Mouse (Mus musculus) hindbrain, embryonic 10.5 days (tissue): ENCODE data around the gene Defb48. TPM values are rescaled to one million over a fixed set of nuclear protein-coding genes. Genes with fewer than 3 reads are reported as not detected.

Source experiments
- DNase-seq: peaks from one replicate; pipeline ENCODE4 v3.0.0-alpha.2; 2017; ENCODE audit warnings: low spot score
- H3K27ac ChIP-seq: fragments of 300-500 bp; sonication (generic); 2 replicates; pipeline ENCODE4 v1.5.1; 2016; ENCODE audit warnings: mild to moderate bottlenecking, moderate library complexity
- H3K27me3 ChIP-seq: fragments of 300-500 bp; sonication (generic); 2 replicates; pipeline ENCODE4 v1.6.1; 2016; ENCODE audit warnings: mild to moderate bottlenecking; ENCODE audit not compliant: poor library complexity, insufficient read depth, severe bottlenecking
- H3K36me3 ChIP-seq: fragments of 300-500 bp; sonication (generic); 2 replicates; pipeline ENCODE4 v1.6.1; 2016; ENCODE audit warnings: mild to moderate bottlenecking, moderate library complexity
- H3K4me1 ChIP-seq: fragments of 300-500 bp; sonication (generic); replicated peaks from 2 replicates; pipeline ENCODE4 v1.6.1; 2016; ENCODE audit warnings: mild to moderate bottlenecking
- H3K4me3 ChIP-seq: fragments of 300-500 bp; sonication (generic); 2 replicates; pipeline ENCODE4 v1.5.1; 2016; ENCODE audit warnings: mild to moderate bottlenecking, moderate library complexity
- H3K9me3 ChIP-seq: fragments of 300-500 bp; sonication (generic); 2 replicates; pipeline ENCODE4 v1.6.1; 2016; ENCODE audit warnings: mild to moderate bottlenecking, moderate library complexity
- WGBS: fragments of 180-500 bp; shearing (Covaris S2); methylation state at CpG from one replicate; pipeline ENCODE4 v1.1.7; 2016; 5-methylcytosine and 5-hydroxymethylcytosine counted together
- polyA plus RNA-seq: library from polyadenylated mRNA; unstranded; fragments of >200 nt; fragmentation: Nextera tagmentation; extraction: Ambion mirVana; gene quantifications from 2 replicates; pipeline ENCODE4 v1.2.1, GENCODE M21; 2016

The Defb48 gene
- polyA plus RNA-seq, 1 experiment from 2014 or later, result not detected

DNA sequence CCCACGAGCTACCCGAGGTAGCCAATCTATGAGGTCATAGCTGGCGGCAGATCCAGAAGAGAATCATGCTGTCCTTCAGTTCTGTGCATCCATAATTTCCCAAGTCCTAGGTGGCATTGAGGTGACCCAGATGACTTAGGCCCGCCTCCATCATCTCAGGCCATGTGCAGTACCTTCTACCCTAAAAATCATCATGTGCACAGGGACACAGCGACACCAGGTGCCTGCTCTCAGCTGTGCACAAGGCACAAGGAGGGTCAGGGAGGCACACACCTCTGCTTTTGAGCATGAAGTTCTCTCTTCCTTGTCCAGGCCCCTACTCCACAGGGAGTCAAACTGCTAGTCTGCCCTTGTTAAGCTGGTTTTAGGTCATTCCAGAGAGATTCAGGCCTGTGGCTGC is 19.0 kb downstream of the Defb48 start:
- DNase-seq, result no peak
- WGBS, result 87% methylated on average over 5 of the region's 5 CpGs
- H3K9me3 ChIP-seq, result no peaks in the 10 kb centered on the region
- no peaks in the 10 kb centered on the region for H3K27me3 ChIP-seq
- peak overlapping the region; percentile 46; the same call in 1 of the 2 replicates for H3K27ac ChIP-seq
- peaks cover 11% of the 10 kb centered on the region for H3K4me1 ChIP-seq
- H3K4me3 ChIP-seq, result peak overlapping the region; percentile 44; the same call in 1 of the 2 replicates
- H3K36me3 ChIP-seq, result 0 out of 2 replicates have a peak, but pooled peaks cover 6% of the 10 kb centered on the region

DNA sequence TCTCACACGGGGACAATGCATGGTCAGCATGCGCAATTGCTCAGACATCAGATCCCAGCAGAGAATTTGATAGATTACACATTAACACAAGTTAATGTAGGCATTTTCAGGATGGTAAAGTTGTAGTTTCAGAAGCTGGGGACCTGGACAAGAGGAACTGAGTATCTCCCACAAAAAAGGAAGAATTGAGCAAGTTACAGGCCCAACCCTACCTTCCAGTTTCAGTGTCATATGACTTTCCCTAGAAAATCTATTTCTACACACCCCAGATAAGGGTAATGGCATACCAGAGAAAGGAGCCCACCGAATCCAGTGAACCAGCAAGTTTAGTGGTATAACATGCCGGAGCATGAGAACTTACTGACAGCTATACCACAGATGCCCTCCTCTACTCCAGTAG is 20.7 kb downstream of the Defb48 start:
- Histone ChIP-seq H3K27me3 (no peaks in the 10 kb centered on the region), H3K4me1 (peaks cover 11% of the 10 kb centered on the region), H3K9me3 (no peaks in the 10 kb centered on the region), H3K36me3 (peaks cover 20% of the 10 kb centered on the region), H3K27ac (no peak overlapping the region), H3K4me3 (no peak overlapping the region)
- no peak for DNase-seq
- WGBS, result 83% methylated on average over 4 of the region's 4 CpGs

- no peaks in the 10 kb centered on the region for H3K27me3 ChIP-seq
- peaks cover 88% of the 10 kb centered on the region for H3K36me3 ChIP-seq
- no peaks in the 10 kb centered on the region for H3K9me3 ChIP-seq
- DNase-seq, result no peak
- 91% methylated on average over 9 of the region's 9 CpGs for WGBS
- no peaks in the 10 kb centered on the region for H3K4me1 ChIP-seq
- no peak overlapping the region for H3K27ac ChIP-seq
- no peak overlapping the region for H3K4me3 ChIP-seq
Observed at GRCm38 (mm10) chr14:62956091-62956490, 28.2 kb downstream of the Defb48 start.

- Histone ChIP-seq H3K36me3 (peaks cover 39% of the 10 kb centered on the region), H3K4me3 (no peak overlapping the region), H3K27me3 (no peaks in the 10 kb centered on the region), H3K4me1 (peaks cover 16% of the 10 kb centered on the region), H3K27ac (no peak overlapping the region), H3K9me3 (no peaks in the 10 kb centered on the region)
- DNase-seq, result no peak
- WGBS, result 89% methylated on average over 3 of the region's 3 CpGs
Observed at GRCm38 (mm10) chr14:62946794-62947193, 37.5 kb downstream of the Defb48 start.

DNA sequence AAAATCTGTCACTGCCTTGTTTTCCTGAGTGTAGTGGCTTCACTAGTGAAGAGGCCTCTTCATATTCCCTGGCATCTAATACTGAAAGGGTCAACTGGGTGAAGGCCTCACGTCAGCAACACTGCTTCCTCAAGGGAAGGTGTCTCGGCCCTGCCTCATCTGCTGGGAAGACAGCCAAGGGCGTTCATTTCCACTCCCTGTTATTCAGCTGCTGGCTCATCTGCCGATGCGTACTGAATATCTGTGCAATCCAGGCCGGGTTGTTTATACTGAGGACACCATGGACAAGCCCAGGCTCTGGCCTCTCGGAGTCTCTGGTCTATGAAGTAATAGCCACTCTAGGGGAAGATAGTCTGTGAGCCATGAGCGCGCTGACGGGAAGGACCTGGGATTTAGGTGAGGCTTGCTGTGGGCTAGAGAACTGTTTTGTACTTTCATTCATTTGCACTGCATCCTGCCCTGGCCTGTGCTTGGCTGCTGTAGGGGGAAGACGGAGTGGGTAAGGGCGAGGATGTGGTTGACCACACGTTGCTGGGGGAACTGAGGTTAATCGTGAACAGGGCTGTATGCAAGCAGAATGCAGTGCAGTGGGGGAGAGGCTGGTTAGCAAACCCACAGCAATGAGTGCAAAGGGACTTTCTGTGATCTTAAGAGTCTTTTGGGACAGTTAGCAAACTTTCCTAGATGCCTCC is 43.8 kb downstream of the Defb48 start:
- no peak overlapping the region for H3K4me3 ChIP-seq
- no peak overlapping the region for H3K27ac ChIP-seq
- 93% methylated on average over 14 of the region's 14 CpGs for WGBS
- H3K9me3 ChIP-seq, result peaks cover 6% of the 10 kb centered on the region
- H3K27me3 ChIP-seq, result no peaks in the 10 kb centered on the region
- DNase-seq, result no peak
- H3K4me1 ChIP-seq, result peaks cover 8% of the 10 kb centered on the region
- H3K36me3 ChIP-seq, result peaks cover 65% of the 10 kb centered on the region

- H3K4me1 ChIP-seq, result peaks cover 6% of the 10 kb centered on the region
- no peaks in the 10 kb centered on the region for H3K27me3 ChIP-seq
- H3K36me3 ChIP-seq, result peaks cover 62% of the 10 kb centered on the region
- no peak for DNase-seq
- 95% methylated on average over 3 of the region's 3 CpGs for WGBS
- H3K27ac ChIP-seq, result no peak overlapping the region
- peaks cover 6% of the 10 kb centered on the region for H3K9me3 ChIP-seq
- H3K4me3 ChIP-seq, result no peak overlapping the region
Observed at GRCm38 (mm10) chr14:62939435-62939834, 44.9 kb downstream of the Defb48 start.

GRCm38 (mm10) chr14:62937675-62938074 is 46.6 kb downstream of the Defb48 start:
- peaks cover 6% of the 10 kb centered on the region for H3K9me3 ChIP-seq
- H3K36me3 ChIP-seq, result peaks cover 55% of the 10 kb centered on the region
- no peak for DNase-seq
- no peak overlapping the region for H3K4me3 ChIP-seq
- H3K4me1 ChIP-seq, result peaks cover 6% of the 10 kb centered on the region
- H3K27ac ChIP-seq, result no peak overlapping the region; the same call in 1 of the 2 replicates
- H3K27me3 ChIP-seq, result no peaks in the 10 kb centered on the region
- 60% methylated on average over 5 of the region's 5 CpGs for WGBS

DNA sequence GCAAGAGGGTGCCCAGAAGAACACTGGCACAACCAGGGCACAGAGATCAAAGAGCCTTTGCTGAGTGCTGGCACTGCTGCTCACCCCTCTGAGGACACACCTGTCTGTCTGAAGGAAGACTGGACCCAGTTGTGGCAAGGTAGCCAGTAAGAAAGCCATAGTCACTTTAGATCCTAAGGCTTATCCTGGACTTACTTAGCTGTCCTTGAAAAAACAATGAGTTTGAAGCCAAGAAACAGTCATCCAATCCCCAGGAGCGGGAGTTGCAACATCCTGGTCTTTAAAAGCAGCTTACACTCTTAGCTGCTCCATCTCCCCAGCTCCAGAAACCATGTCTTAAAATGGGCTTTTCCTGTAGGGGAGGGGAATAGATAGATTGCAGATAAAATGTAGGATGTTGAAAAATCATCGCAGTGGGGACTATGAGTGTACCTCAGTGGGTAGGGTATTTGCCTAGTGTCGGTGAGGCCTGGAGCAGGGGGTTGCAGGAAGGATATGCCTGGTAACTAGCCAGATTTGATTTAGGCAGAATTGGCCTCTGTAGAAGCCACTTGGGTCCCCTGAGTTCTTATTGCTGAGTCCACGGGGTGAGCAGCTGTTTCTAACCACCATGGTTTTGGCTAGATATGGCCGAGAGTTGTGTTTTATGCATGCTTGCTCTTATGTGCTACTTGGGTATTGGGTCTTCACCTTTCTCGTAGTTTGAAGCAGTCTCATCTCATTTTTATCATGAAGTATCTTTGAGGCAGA is 47.5 kb downstream of the Defb48 start:
- Histone ChIP-seq H3K4me3 (no peak overlapping the region), H3K27me3 (no peaks in the 10 kb centered on the region), H3K4me1 (peaks cover 6% of the 10 kb centered on the region), H3K36me3 (peaks cover 48% of the 10 kb centered on the region), H3K9me3 (peaks cover 6% of the 10 kb centered on the region), H3K27ac (no peak overlapping the region)
- no peak for DNase-seq
- WGBS, result 91% methylated on average over 6 of the region's 6 CpGs

- no peaks in the 10 kb centered on the region for H3K27me3 ChIP-seq
- WGBS, result 82% methylated on average over 9 of the region's 9 CpGs
- peaks cover 6% of the 10 kb centered on the region for H3K9me3 ChIP-seq
- H3K4me1 ChIP-seq, result peaks cover 6% of the 10 kb centered on the region
- H3K4me3 ChIP-seq, result no peak overlapping the region
- peaks cover 57% of the 10 kb centered on the region for H3K36me3 ChIP-seq
- no peak overlapping the region for H3K27ac ChIP-seq
- DNase-seq, result no peak
Observed at GRCm38 (mm10) chr14:62935361-62935760, 48.9 kb downstream of the Defb48 start.

DNA sequence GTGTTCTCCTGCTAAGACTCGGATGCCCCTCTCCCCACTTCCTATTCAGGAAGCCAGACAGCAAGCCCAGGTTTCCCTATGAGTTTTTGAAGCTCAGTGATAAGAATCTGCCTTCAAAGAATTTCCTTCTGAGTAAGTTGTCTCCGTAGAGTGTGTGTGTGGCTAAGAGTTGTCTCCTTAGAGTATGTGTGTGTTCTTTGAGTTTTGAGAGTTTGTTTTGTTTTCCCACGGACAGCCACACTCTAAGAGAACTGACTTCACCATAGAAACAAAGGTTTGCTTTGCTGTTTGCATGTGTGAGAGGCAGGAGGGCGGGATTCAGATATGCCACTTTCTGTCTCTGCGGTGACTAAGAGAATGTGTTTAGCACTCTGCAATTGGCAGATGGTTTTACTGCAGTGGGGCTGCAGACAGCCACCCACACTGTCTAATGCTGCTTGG is 56.2 kb downstream of the Defb48 start:
- Histone ChIP-seq H3K36me3 (peaks cover 56% of the 10 kb centered on the region), H3K4me3 (no peak overlapping the region), H3K27me3 (no peaks in the 10 kb centered on the region), H3K9me3 (no peaks in the 10 kb centered on the region), H3K4me1 (no peaks in the 10 kb centered on the region), H3K27ac (no peak overlapping the region)
- 79% methylated on average over 5 of the region's 5 CpGs for WGBS
- DNase-seq, result no peak

Other genes with a start within 250 kb of the Defb48 start
- 17.7 and 20.5 TPM in 2 replicates for gene Ints6, start 223.3 kb downstream of the Defb48 start, polyA plus RNA-seq
- gene Wdfy2, start 146.8 kb downstream of the Defb48 start, polyA plus RNA-seq, result 12.9 and 14.2 TPM in 2 replicates
- not detected in 2 replicates for gene Defb47, start 13.6 kb upstream of the Defb48 start, polyA plus RNA-seq
- not detected in 2 replicates for gene Defb43, start 27.3 kb upstream of the Defb48 start, polyA plus RNA-seq
- gene Defb42, start 62.5 kb upstream of the Defb48 start, polyA plus RNA-seq, result 0.10 TPM in 1 of 2 replicates, not detected in the other
- not detected in 2 replicates for gene Defb30, start 65.5 kb upstream of the Defb48 start, polyA plus RNA-seq